Mouse (Mus musculus): ENCODE measurements at regions not wholly inside any gene's neighbourhood (a gene's known extent, or its start where the extent isn't known, plus 50 kb on each side); places are given as distances from the start of the nearest gene placed in this dataset.

- TF ChIP-seq POLR2A (IDR thresholded peaks at IDR 0.05; ENCODE audit: low read depth, low read length) (no peak), CTCF (IDR thresholded peaks at IDR 0.05; ENCODE audit: extremely low read depth, insufficient read depth, insufficient read length, insufficient replicate concordance) (no peak)
Measured at GRCm38 (mm10) chr3:35341840-35342239, 412.1 kb upstream of the Atp11b start.

Measured in spleen, adult 2 months (tissue).